Mouse (Mus musculus): Measurements from ENCODE around the gene Ksr2.
"Not testable (repeated sequence)": the region's sequence is repeated elsewhere in the genome, so short reads cannot be mapped to it uniquely, and the experiment has no call there.

The Ksr2 gene

GRCm38 (mm10) chr5:117541654-117542053 is 127.9 kb downstream of the Ksr2 start:
- DNase-seq = no peak

GRCm38 (mm10) chr5:117546694-117547268 is 133.0 kb downstream of the Ksr2 start:
- no peak for DNase-seq

GRCm38 (mm10) chr5:117550992-117551391 is 137.2 kb downstream of the Ksr2 start:
- no peak for DNase-seq

- DNase-seq = no peak
These were observed 138.3 kb downstream of the Ksr2 start for GRCm38 (mm10) chr5:117552096-117552495.

GRCm38 (mm10) chr5:117554505-117554904 is 140.7 kb downstream of the Ksr2 start:
- no peak for DNase-seq

GRCm38 (mm10) chr5:117556570-117556969 is 142.8 kb downstream of the Ksr2 start:
- DNase-seq = no peak

- no peak for DNase-seq
These were observed 147.3 kb downstream of the Ksr2 start for GRCm38 (mm10) chr5:117561080-117561479.

GRCm38 (mm10) chr5:117566051-117566665 is 152.4 kb downstream of the Ksr2 start:
- DNase-seq = no peak

GRCm38 (mm10) chr5:117569190-117569795 is 155.5 kb downstream of the Ksr2 start:
- no peak for DNase-seq

GRCm38 (mm10) chr5:117572428-117572827 is 158.6 kb downstream of the Ksr2 start:
- DNase-seq = no peak

- no peak for DNase-seq
These were observed 161.1 kb downstream of the Ksr2 start for GRCm38 (mm10) chr5:117574894-117575293.

GRCm38 (mm10) chr5:117577598-117577997 is 163.8 kb downstream of the Ksr2 start:
- no peak for DNase-seq

- no peak for DNase-seq
These were observed 167.9 kb downstream of the Ksr2 start for GRCm38 (mm10) chr5:117581711-117582110.

- DNase-seq = no peak
These were observed 170.6 kb downstream of the Ksr2 start for GRCm38 (mm10) chr5:117584428-117584827.

- no peak for DNase-seq
These were observed 175.5 kb downstream of the Ksr2 start for GRCm38 (mm10) chr5:117589266-117589665.

- DNase-seq = no peak
These were observed 179.5 kb downstream of the Ksr2 start for GRCm38 (mm10) chr5:117593273-117593672.

GRCm38 (mm10) chr5:117596803-117597202 is 183.0 kb downstream of the Ksr2 start:
- DNase-seq = no peak

- no peak for DNase-seq
These were observed 188.2 kb downstream of the Ksr2 start for GRCm38 (mm10) chr5:117602026-117602425.

- DNase-seq = no peak
These were observed 194.0 kb downstream of the Ksr2 start for GRCm38 (mm10) chr5:117607761-117608309.

- peak; percentile 25 to 30 for DNase-seq
These were observed 200.7 kb downstream of the Ksr2 start for GRCm38 (mm10) chr5:117614331-117615024.

- no peak for DNase-seq
These were observed 206.5 kb downstream of the Ksr2 start for GRCm38 (mm10) chr5:117620292-117620691.

- DNase-seq = no peak
These were observed 208.4 kb downstream of the Ksr2 start for GRCm38 (mm10) chr5:117622221-117622620.

- not testable (repeated sequence) for DNase-seq
These were observed 209.4 kb downstream of the Ksr2 start for GRCm38 (mm10) chr5:117623206-117623605.

Data from thymus, postnatal 36 days (tissue).